Mouse (Mus musculus): ENCODE data around the gene Brap. TPM values are rescaled to one million over a fixed set of nuclear protein-coding genes. Genes with fewer than 3 reads are reported as not detected.

Brap gene
- polyA plus RNA-seq, 1 experiment = 40.9 TPM

DNA sequence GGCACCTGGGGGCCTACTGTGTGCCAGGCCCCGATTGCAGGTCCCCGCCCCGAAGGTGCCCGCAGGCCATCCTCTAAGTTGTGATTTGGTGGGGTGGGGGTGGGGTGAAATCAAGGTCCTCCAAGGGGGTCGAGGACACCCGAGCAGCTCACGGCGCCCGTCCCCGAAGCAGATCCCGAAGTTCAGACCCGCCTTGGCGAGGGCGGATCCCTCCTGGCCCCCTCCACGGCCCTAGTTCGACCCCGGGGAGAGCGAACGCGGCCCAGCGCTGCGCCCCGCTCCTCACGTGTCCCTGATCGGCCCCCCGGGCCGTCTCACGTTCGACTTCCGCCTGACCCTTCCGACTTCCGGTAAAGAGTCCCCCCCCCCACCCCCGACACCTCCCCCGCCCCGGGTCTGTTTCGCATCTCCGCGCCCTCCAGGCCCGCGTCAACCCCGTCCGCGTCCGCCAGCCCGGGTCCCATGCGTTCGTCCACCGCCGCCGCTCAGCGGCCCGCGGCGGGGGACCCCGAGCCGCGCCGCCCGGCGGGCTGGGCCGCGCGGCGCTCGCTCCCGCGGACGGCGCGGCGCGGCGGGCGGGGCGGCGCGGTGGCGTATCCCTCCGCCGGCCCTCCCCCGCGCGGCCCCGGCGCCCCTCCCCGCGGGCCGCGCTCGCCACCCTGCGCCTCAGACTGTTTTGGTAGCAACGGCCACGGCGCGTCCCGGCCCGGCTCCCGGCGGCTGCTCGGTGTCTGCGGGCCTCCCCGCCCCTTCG is 51.0 kb downstream of the Brap start, which contains the start of gene Atxn2:
TSS of gene Atxn2 (plus strand) at position 164 of the 754 bp plus-strand sequence.
- peaks cover 34% of the 10 kb centered on the region for H3K79me2 ChIP-seq (ENCODE audit: control insufficient read depth, insufficient read depth)
- H3K4me3 ChIP-seq = peak within 1 kb of the TSS; percentile 86
- no peaks in the 10 kb centered on the region for H3K27me3 ChIP-seq (ENCODE audit: control insufficient read depth, insufficient read depth, insufficient read length)
- H3ac ChIP-seq (ENCODE audit: control insufficient read depth, insufficient read length) = peak within 1 kb of the TSS; percentile 94
- peak within 1 kb of the TSS; percentile 89 for H3K4me2 ChIP-seq (ENCODE audit: low read depth)
- peak; percentile 93 for TF ChIP-seq POLR2AphosphoS2 (IDR thresholded peaks at IDR 0.05; ENCODE audit: insufficient read length, low read depth)
- no peak for TF ChIP-seq SRF (IDR thresholded peaks at IDR 0.05; ENCODE audit: control insufficient read depth, insufficient read length, low read depth)
- TF ChIP-seq CEBPB (IDR thresholded peaks at IDR 0.05; ENCODE audit: insufficient read depth, poor library complexity, severe bottlenecking) = no peak
- TF ChIP-seq POLR2A (IDR thresholded peaks at IDR 0.05; ENCODE audit: insufficient read length, low read depth) = peak; percentile 96
- no peak for TF ChIP-seq TCF12 (IDR thresholded peaks at IDR 0.05; ENCODE audit: insufficient read depth, poor library complexity, severe bottlenecking)
- TF ChIP-seq REST (IDR thresholded peaks at IDR 0.05; ENCODE audit: insufficient read depth, insufficient read length) = no peak
- TF ChIP-seq USF1 (IDR thresholded peaks at IDR 0.05; ENCODE audit: low read depth) = peak; percentile 76
- no peak for TF ChIP-seq TCF3 (IDR thresholded peaks at IDR 0.05; ENCODE audit: insufficient read length, low read depth)
- TF ChIP-seq E2F4 (IDR thresholded peaks at IDR 0.05; ENCODE audit: insufficient read depth) = no peak
- TF ChIP-seq MYOD1 (IDR thresholded peaks at IDR 0.05; ENCODE audit: control insufficient read depth in 1 of 3, insufficient read length in 2 of 3, low read depth in 2 of 3) = peak in 1 of 3 experiments; percentile 41
- no peak for TF ChIP-seq MAX (IDR thresholded peaks at IDR 0.05; ENCODE audit: low read depth)
- peak in 1 of 3 experiments; percentile 3 for TF ChIP-seq MYOG (IDR thresholded peaks at IDR 0.05; ENCODE audit: control insufficient read depth in 1 of 3, insufficient read depth in 1 of 3, insufficient read length in 2 of 3, low read depth in 2 of 3)
- no peaks in the 10 kb centered on the region for H3K36me3 ChIP-seq (ENCODE audit: control insufficient read depth, insufficient read depth)

DNA sequence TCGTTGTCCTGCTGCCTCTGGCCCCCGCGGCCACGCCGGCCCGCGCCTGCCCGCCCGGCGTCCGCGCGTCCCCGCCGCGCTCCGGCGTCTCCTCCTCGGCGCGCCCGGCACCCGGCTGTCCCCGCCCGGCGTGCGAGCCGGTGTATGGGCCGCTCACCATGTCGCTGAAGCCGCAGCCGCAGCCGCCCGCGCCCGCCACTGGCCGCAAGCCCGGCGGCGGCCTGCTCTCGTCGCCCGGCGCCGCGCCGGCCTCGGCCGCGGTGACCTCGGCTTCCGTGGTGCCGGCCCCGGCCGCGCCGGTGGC is 51.5 kb downstream of the Brap start:
- peak overlapping the region; percentile 86 for H3K4me3 ChIP-seq
- H3K27me3 ChIP-seq (ENCODE audit: control insufficient read depth, insufficient read depth, insufficient read length) = no peaks in the 10 kb centered on the region
- peak overlapping the region; percentile 94 for H3ac ChIP-seq (ENCODE audit: control insufficient read depth, insufficient read length)
- H3K79me2 ChIP-seq (ENCODE audit: control insufficient read depth, insufficient read depth) = peaks cover 40% of the 10 kb centered on the region
- H3K4me2 ChIP-seq (ENCODE audit: low read depth) = no peak overlapping the region
- no peaks in the 10 kb centered on the region for H3K36me3 ChIP-seq (ENCODE audit: control insufficient read depth, insufficient read depth)
- TF ChIP-seq REST (IDR thresholded peaks at IDR 0.05; ENCODE audit: insufficient read depth, insufficient read length) = no peak
- TF ChIP-seq POLR2AphosphoS2 (IDR thresholded peaks at IDR 0.05; ENCODE audit: insufficient read length, low read depth) = no peak
- no peak for TF ChIP-seq SRF (IDR thresholded peaks at IDR 0.05; ENCODE audit: control insufficient read depth, insufficient read length, low read depth)
- no peak for TF ChIP-seq TCF3 (IDR thresholded peaks at IDR 0.05; ENCODE audit: insufficient read length, low read depth)
- no peak for TF ChIP-seq MAX (IDR thresholded peaks at IDR 0.05; ENCODE audit: low read depth)
- no peak for TF ChIP-seq CEBPB (IDR thresholded peaks at IDR 0.05; ENCODE audit: insufficient read depth, poor library complexity, severe bottlenecking)
- TF ChIP-seq MYOG (IDR thresholded peaks at IDR 0.05; ENCODE audit: control insufficient read depth in 1 of 3, insufficient read depth in 1 of 3, insufficient read length in 2 of 3, low read depth in 2 of 3) = no peak
- TF ChIP-seq E2F4 (IDR thresholded peaks at IDR 0.05; ENCODE audit: insufficient read depth) = no peak
- no peak for TF ChIP-seq TCF12 (IDR thresholded peaks at IDR 0.05; ENCODE audit: insufficient read depth, poor library complexity, severe bottlenecking)
- no peak for TF ChIP-seq USF1 (IDR thresholded peaks at IDR 0.05; ENCODE audit: low read depth)

DNA sequence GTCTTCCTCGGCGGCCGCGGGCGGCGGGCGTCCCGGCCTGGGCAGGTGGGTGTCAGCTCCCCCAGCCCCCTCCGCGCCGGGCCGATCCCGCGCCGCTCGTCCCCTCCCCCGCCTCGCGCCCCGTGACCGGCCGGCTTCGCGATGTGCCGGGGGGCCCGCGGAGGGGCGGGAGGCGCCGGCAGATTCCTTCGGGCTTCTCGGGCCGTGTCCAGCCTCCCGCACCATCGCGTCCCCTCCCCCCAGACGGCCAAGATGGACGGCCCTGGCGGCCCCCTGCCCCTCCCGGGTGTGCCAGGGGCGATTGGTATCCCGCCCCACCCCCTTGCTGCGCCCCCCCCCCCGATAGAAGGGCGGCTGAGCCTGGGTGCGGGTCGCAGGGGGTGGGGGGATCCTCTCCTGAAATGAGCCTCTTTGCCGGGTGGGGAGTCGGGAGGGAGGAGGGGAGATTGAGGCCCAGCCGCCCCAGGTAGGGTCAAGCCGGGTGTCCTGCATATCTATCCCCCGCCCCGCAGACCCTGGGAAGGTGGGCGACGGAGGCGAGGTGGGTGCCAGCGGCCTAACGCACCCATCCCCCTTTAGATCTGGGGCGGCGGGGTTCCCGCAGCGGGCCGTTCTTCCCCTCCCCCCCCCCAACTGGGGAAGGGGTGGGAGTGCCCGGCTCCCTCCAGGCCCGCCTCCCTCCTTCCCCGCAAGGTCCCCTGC is 52.0 kb downstream of the Brap start:
- Histone ChIP-seq H3K4me3 (peak overlapping the region; percentile 86), H3K4me2 (ENCODE audit: low read depth) (no peak overlapping the region), H3ac (ENCODE audit: control insufficient read depth, insufficient read length) (peak overlapping the region; percentile 94), H3K36me3 (ENCODE audit: control insufficient read depth, insufficient read depth) (no peaks in the 10 kb centered on the region), H3K79me2 (ENCODE audit: control insufficient read depth, insufficient read depth) (peaks cover 45% of the 10 kb centered on the region), H3K27me3 (ENCODE audit: control insufficient read depth, insufficient read depth, insufficient read length) (no peaks in the 10 kb centered on the region)
- TF ChIP-seq POLR2A (IDR thresholded peaks at IDR 0.05; ENCODE audit: insufficient read length, low read depth) (peak; percentile 20), TCF12 (IDR thresholded peaks at IDR 0.05; ENCODE audit: insufficient read depth, poor library complexity, severe bottlenecking) (no peak), USF1 (IDR thresholded peaks at IDR 0.05; ENCODE audit: low read depth) (no peak), MYOG (IDR thresholded peaks at IDR 0.05; ENCODE audit: control insufficient read depth in 1 of 3, insufficient read depth in 1 of 3, insufficient read length in 2 of 3, low read depth in 2 of 3) (peak in 1 of 3 experiments; percentile 7)

DNA sequence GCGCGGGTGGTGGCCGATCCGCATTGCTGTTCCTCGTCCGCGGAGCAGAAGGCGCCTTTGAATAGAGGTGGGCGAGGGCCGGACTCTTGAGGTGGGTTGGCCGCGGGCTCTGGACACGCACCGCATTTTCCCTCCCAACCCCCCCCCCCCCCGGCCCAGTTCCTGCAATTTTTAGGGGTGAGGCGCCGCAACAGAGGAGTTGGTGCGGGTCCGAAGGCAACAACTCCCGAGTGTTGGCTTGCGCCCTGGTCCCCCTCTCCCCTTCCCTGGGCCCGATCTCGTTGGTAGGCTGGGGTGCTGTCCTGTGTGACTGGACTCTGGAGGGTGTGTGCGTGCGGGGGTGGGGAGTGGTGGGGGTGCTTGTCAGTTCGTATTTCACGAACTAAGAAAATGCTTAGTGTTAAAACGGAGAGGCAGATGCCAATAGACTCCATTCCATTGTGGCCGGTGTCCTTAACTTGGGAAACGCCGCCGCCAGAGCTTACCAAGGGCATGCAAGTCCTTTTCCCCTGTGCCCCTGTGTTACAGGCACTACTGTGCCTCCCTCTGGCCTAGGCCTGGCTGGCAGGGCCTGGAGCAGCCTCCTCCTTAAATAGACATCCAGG is 52.7 kb downstream of the Brap start:
- Histone ChIP-seq H3K79me2 (ENCODE audit: control insufficient read depth, insufficient read depth) (peaks cover 51% of the 10 kb centered on the region), H3K27me3 (ENCODE audit: control insufficient read depth, insufficient read depth, insufficient read length) (no peaks in the 10 kb centered on the region), H3K4me2 (ENCODE audit: low read depth) (peak overlapping the region; percentile 87), H3ac (ENCODE audit: control insufficient read depth, insufficient read length) (peak overlapping the region; percentile 94), H3K36me3 (ENCODE audit: control insufficient read depth, insufficient read depth) (no peaks in the 10 kb centered on the region), H3K4me3 (peak overlapping the region; percentile 86)
- TF ChIP-seq REST (IDR thresholded peaks at IDR 0.05; ENCODE audit: insufficient read depth, insufficient read length) (no peak), USF1 (IDR thresholded peaks at IDR 0.05; ENCODE audit: low read depth) (no peak), TCF3 (IDR thresholded peaks at IDR 0.05; ENCODE audit: insufficient read length, low read depth) (no peak), POLR2AphosphoS2 (IDR thresholded peaks at IDR 0.05; ENCODE audit: insufficient read length, low read depth) (no peak), E2F4 (IDR thresholded peaks at IDR 0.05; ENCODE audit: insufficient read depth) (no peak), MYOG (IDR thresholded peaks at IDR 0.05; ENCODE audit: control insufficient read depth in 1 of 3, insufficient read depth in 1 of 3, insufficient read length in 2 of 3, low read depth in 2 of 3) (no peak), TCF12 (IDR thresholded peaks at IDR 0.05; ENCODE audit: insufficient read depth, poor library complexity, severe bottlenecking) (no peak), POLR2A (IDR thresholded peaks at IDR 0.05; ENCODE audit: insufficient read length, low read depth) (peak; percentile 48), CEBPB (IDR thresholded peaks at IDR 0.05; ENCODE audit: insufficient read depth, poor library complexity, severe bottlenecking) (no peak), MAX (IDR thresholded peaks at IDR 0.05; ENCODE audit: low read depth) (no peak), MYOD1 (IDR thresholded peaks at IDR 0.05; ENCODE audit: control insufficient read depth in 1 of 3, insufficient read length in 2 of 3, low read depth in 2 of 3) (peak in 1 of 3 experiments; percentile 12), SRF (IDR thresholded peaks at IDR 0.05; ENCODE audit: control insufficient read depth, insufficient read length, low read depth) (no peak)

Measured in myocyte (in vitro differentiated cells).